Mouse (Mus musculus): Measurements from ENCODE around the gene Foxj2. TPM values are rescaled to one million over a fixed set of nuclear protein-coding genes. Genes with fewer than 3 reads are reported as not detected.

Foxj2 gene
- total RNA-seq, 2 experiments from 2014 or later: 18.4 to 22.9 TPM

DNA sequence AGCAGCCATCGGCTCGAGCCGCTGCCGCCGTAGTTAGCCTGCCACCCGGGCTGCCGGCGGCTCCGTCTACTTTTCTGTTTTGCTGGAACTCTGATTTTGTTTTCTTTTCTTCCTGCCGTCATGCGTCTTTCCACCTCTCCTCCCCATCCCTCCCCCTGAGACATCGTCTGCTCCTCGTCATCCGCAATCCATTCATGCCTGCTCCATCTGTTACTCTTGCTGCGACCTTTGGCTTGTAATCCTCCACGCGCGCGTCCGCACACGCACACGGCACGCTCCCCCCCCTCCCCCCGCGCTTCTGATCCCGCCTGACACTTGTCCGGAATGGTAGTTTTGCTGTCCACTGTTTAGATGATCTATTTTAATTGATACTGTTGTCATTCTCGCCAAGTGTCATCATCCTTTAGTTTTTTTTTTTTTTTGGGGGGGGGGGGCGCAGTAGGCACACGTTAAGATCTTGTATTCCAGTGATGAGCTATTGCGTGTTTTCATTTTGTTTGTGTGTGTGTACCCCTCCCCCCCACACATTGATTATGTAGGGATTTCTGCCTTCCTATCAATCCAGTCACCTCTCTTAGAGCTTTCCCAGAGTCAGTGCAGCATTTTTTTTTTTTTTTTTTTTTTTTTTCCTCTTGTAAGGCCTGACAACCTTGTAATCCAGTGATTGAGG lies 55.1 kb downstream of the Foxj2 start:
- DNase-seq: no peak

DNA sequence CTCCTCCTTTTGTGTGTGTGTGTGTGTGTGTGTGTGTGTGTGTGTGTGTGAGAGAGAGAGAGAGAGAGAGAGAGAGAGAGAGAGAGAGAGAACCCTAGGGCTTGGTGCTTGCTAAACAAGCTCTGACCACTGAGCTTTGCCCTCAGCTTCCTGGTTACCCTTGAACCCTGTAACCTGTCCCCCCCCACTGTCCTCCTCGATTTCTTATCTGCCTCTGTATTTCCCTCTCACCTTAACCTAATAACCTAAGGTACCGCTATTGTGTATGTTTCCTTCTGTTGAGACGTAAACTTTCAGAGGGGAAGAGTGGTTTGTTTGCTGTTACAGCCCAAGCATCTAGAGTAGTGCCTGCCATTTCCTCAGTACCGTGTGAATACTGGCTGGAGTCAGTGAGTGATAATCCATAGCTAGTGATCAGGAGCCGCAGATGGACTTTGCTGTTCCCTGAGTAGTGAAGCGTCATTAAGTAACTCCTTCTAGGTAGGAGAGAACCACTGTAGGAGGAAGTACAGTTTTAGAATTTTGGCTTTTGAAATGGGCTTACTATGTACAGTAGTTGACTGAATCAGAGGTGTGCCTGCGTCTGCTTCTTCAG lies 59.5 kb downstream of the Foxj2 start:
- no peak for DNase-seq

DNA sequence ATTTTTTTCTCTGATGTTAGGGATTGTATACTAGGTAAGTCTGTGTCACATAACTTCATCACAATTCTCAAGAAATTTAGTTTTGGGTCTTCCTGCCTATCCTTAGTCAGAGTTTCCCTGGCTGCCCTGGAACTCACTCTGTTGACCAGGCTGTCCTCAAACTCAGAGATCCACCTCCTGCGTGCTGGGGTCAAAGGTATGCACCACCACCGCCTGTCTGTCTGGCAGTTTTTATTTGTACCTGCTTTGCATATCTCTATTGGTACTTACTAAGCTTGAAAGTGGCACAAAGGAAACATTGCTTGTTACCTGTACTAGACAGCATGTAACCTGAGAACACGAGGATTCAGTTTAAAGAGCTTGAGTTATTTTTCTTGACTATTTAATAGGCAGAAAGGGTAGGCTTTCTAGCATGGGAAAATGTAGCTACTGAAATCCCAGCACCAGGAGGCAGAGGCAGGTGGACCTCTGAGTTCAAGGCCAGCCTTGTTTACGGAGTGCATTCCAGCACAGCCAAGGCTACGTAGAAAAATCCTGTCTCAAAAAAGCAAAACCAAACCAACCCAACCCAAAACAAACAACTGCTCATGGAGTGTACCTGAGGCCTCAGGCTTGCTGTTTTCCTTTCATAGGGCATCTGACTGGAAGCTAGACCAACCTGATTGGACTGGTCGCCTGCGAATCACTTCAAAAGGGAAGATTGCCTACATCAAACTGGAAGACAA lies 60.2 kb downstream of the Foxj2 start:
- DNase-seq: no peak

DNA sequence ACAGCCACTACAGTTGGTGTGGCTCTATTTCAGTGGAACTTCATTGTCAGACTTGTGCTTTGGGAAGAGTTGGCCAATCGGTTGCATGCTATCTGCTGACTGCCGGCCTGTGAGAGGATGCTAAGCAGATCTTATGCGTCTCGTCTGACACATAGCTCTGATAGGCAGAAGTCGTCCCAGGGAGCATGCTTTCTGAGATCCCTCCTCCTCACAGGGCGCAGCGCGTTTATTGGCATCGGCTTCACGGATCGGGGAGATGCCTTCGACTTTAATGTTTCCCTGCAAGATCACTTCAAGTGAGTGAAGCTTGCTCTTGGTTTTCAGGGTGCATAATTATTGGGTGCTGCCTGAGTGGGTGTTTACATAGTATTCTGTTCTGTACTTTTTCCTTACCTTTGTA lies 61.6 kb downstream of the Foxj2 start:
- DNase-seq: no peak

DNA sequence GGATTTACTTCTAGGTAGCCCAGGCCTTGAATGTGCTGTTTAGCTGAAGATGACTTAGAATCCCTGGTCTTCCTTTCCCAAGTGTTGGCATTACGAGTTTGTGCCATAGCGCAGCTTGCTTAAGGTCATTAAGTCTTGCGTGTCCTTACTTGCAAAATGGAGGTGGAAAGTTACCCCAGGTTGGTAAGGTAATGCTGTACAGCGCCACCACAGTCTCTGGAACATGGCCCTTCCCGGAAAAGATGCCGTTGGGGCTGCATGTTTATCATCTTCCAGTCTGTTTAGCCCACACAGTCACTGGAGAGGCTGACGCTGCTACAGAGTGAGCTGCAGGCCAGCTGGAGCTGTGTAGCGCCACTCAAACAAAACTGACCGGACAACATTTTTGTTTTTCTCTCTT lies 63.9 kb downstream of the Foxj2 start:
- no peak for DNase-seq

DNA sequence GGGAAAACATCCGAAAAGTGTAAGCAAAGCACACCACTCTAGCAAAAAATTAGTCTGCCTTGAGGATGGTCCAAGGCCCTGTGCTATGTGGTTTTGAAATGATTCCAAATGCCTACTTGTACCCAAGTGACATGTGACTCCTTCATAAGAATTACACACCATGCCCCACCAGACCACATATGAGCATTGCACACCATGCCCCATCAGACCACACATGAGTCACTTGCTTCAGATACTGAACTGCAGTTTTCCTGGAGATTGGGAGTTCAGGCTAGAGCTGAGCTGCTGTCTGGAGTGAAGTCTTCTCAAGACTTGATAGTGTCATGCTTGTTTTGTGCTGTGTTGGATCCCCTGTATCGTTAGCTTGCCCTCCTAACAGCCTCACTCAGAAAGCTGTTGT lies 69.9 kb downstream of the Foxj2 start:
- DNase-seq: no peak

DNA sequence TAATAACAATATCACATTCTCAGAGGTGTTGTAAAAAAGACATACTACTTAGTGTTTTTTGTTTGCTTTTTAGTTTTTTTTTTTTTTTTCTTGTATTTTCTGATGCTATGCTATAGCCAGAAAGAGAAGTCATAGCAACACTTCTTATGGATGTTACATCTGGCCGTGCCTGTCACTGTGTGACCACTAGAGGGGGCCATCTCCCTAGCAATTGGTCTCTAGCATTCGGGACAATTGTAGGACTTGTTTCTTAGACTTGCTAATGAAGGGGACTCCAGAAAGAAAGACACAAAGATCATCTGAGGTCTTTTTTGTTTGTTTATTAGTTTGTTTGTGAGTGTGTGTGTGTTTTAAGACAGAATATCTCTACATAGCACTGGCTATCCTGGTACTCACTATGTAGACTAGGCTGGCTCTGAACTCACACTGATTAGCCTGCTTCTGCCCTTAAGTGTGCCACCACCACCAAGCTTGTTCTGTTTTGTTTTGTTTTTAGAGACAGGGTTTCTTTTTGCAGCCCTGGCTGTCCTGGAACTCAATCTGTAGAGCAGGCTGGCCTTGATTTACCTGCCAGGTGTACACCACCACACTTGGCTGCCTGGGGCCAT lies 72.8 kb downstream of the Foxj2 start:
- DNase-seq: peak; percentile 60

Small RNA genes lying within 50 kb of the gene (microRNA-seq; reads per million reads assigned to microRNA genes)
- 0 reads per million in 2 experiments for gene Mir7231

Other genes with a start within 250 kb of the Foxj2 start
- gene Apobec1, start 217.5 kb upstream of the Foxj2 start, total RNA-seq (2021): 1 to 10 TPM; 2.3 to 4.3 TPM
- not detected for gene Gdf3, start 209.8 kb upstream of the Foxj2 start, total RNA-seq (2021)
- gene Dppa3, start 193.5 kb upstream of the Foxj2 start, total RNA-seq (2021): not detected
- not detected for gene Nanog, start 112.4 kb upstream of the Foxj2 start, total RNA-seq (2021)
- 1 to 10 TPM; 2.2 to 3.8 TPM for gene Slc2a3, start 18.3 kb upstream of the Foxj2 start, total RNA-seq (2021)
- 1 to 10 TPM; 1.7 to 2.6 TPM for gene C3ar1, start 36.2 kb downstream of the Foxj2 start, total RNA-seq (2021)
- 10 to 100 TPM; 23.0 to 23.5 TPM for gene Necap1, start 54.6 kb downstream of the Foxj2 start, total RNA-seq (2021)
- gene Clec4a1, start 101.9 kb downstream of the Foxj2 start, total RNA-seq (2021): 1 to 10 TPM; 2.4 to 2.8 TPM
- 1 to 10 TPM; 1.9 to 2.7 TPM for gene Clec4a3, start 132.6 kb downstream of the Foxj2 start, total RNA-seq (2021)
- gene Clec4a4, start 170.5 kb downstream of the Foxj2 start, total RNA-seq (2021): not detected
- not detected for gene Clec4b1, start 230.0 kb downstream of the Foxj2 start, total RNA-seq (2021)

Measured in gastrocnemius, postnatal 10 days (tissue).